Mouse (Mus musculus) embryo, embryonic 11.5 days (tissue): ENCODE measurements at regions not wholly inside any gene's neighbourhood (a gene's known extent, or its start where the extent isn't known, plus 50 kb on each side); places are given as distances from the start of the nearest gene placed in this dataset.
A peak's percentile ranks its signal among the peaks of the same experiment; 100 is the strongest.

Experiments
- DNase-seq: peaks from one replicate; pipeline ENCODE4 v3.0.0-alpha.2; 2012; ENCODE audit warnings: low read depth, low spot score

DNA sequence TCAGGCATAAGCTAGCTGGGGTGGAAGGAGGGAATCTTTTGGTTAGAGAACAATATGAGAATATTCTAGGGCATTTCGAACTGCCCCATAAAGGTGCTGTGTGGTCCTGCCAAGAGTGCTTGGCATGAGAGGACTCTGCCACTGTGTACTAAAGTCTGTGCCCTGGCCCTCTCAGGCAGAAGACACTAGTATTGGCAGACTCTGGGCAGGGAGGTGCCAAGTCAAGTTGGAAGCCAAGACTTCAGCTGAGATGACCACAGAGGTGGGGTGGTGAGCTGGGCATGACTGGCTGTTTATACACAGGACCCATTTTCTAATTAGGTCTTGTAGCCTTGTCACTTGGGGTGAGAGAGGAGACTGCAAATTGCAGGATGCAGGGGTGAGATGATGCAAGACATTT lies 104.4 kb upstream of the Glra1 start:
- no peak for DNase-seq

DNA sequence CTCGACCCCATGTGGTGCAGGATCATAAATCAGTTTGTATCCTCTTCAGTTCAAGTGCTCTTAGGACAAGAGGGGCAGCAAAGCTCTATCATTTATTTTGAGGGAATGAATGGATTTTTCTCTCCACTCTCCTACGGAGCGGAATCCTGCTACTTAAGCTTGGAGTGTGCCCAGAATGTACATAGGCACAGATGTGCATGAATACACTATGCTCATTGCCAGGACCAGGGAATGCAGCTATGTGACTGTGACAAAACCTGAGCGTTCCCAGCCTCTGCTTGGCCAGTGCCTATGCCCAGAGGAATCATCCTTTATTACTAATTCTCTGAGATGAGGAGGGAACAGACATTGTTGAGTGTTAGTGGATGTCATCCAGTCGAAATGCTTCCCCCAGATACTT lies 99.5 kb upstream of the Glra1 start:
- DNase-seq = no peak

- no peak for DNase-seq
Measured at GRCm38 (mm10) chr11:55701921-55702320, 93.9 kb upstream of the Glra1 start.

- DNase-seq = peak; percentile 35
Measured at GRCm38 (mm10) chr11:55685031-55685519, 77.1 kb upstream of the Glra1 start.

- peak; percentile 36 for DNase-seq
Measured at GRCm38 (mm10) chr11:55682351-55682961, 74.5 kb upstream of the Glra1 start.

DNA sequence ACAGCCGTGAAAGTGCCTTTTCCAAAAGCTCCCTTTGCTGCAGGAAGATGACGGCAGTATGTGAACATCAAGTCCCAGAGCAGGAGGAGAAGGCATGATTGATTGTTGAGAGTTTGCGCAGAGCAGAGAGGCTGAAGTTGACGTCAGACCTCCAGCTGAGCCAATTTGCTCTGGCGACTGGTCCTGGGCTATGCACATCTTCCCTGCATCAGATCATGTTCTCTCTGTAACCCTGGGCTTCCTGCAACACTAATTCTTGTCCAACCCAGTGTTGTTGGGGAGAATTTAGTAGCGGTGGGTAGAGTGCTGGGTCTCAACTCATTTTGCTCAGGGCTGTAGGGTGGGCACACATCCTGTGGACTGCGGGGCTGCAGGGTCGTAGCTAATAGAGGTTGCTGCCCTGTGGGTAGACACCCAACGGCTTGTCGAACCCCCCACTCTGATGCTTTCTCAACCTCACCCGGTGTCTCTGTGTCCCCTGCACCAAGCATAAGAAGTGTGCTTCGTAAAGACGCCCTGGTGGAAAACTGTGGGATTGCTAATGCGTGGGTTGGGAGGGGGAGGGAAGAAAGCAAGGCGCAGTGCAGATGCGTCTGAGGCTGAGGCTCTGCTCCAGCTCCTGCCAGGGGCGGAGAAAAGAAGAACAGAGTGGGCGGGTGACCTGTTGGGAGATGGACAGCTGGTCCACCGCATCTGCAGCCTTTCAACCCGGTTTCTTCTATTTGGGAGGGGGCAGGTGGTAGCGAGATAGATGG lies 73.4 kb upstream of the Glra1 start:
- no peak for DNase-seq

DNA sequence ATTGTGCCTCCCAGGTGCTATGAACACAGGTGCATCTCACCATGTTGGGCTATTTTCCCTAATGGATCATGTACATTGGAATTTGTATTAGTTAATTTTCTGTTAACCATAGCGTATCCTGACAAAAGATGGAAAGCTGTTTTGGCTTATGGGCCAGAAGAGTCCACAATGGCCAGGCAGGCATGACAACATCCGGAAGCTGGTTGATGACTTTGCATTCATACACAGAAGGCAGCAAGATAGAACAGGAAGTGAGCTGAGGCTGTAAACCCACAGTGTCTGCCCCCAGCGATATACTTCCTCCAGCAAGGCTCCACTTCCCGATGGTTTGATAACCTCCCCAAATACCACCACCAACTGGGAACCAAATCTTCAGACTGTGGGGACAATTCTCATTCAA lies 55.1 kb upstream of the Glra1 start:
- no peak for DNase-seq

GRCm38 (mm10) chr11:55662283-55662682 lies 54.3 kb upstream of the Glra1 start:
- no peak for DNase-seq
